Mouse (Mus musculus): ENCODE measurements around the gene Rab33b. TPM values are rescaled to one million over a fixed set of nuclear protein-coding genes. Genes with fewer than 3 reads are reported as not detected.
"Not testable (repeated sequence)": the region's sequence is repeated elsewhere in the genome, so short reads cannot be mapped to it uniquely, and the experiment has no call there.

The Rab33b gene
- 29.1 and 29.5 TPM in 2 replicates for polyA plus RNA-seq (2015; fragmentation: Nextera tagmentation; extraction: Ambion mirVana)

DNA sequence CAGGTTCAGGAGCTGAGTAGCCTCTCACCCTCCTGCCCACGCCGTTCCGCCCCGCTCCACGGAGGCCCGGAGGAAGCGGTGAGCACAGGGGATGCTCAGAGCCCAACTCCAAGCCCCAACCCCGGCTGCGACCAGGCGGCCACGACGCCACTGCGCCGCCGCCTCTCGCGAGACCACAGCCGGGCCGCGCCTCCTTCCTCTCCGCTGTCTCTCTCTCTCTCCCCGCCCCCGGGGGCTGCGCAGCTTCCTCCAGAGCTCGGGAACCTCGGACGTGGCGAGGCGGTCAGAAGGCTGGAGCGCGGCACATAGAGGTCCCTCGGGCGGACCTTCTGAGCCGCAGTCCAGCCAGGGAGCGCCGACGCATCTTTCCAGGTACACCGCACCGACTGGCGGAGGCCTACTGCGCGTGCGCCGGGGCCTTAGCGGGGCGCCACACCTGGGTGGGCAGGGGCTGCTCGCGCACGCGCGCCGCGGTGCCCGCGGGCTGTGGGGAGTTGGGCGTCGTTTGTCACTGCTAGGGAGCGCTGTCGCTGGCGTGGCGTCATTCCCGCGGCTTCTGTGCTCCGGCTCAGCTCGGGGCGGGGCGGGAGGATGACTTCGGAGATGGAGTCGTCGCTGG, at the start of gene Rab33b:
Rab33b (plus strand) TSS at position 180 of the 619 bp plus-strand sequence.
- peak; percentile 96 for ATAC-seq (ENCODE audit: low FRiP score, low read depth)
- H3K36me3 ChIP-seq: no peaks in the 10 kb centered on the region
- WGBS: under 1% methylated on average over 70 of the region's 70 CpGs
- H3K9me3 ChIP-seq: no peaks in the 10 kb centered on the region
- H3K4me3 ChIP-seq: peak within 1 kb of the TSS; percentile 81
- H3K27ac ChIP-seq: peak within 1 kb of the TSS; percentile 92
- H3K4me2 ChIP-seq (replicated peaks): peak within 1 kb of the TSS; percentile 77
- H3K27me3 ChIP-seq: no peaks in the 10 kb centered on the region
- H3K4me1 ChIP-seq: peaks cover 26% of the 10 kb centered on the region
- H3K9ac ChIP-seq: peak within 1 kb of the TSS; percentile 92

DNA sequence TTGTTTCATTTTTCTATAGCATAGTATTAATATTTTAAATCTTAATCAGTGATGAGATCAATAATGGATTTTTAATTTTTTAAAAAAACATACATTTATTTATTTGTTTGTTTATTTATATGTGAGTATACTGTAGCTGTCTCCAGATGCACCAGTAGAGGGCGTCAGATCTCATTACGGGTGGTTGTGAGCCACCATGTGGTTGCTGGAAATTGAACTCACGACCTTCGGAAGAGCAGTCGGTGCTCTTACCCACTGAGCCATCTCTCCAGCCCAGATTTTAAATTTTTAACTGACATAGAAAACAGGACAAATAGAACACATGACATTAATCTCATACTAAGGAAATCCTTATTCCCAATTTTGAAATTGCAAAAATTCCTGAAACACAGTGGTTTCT, 49.4 kb upstream of the Rab33b start:
- not testable (repeated sequence) for H3K27me3 ChIP-seq; H3K4me3 ChIP-seq; ATAC-seq (ENCODE audit: low FRiP score, low read depth); H3K27ac ChIP-seq; H3K4me1 ChIP-seq; H3K9ac ChIP-seq; H3K9me3 ChIP-seq; H3K4me2 ChIP-seq (replicated peaks)
- WGBS: 87% methylated on average over 5 of the region's 5 CpGs
- peaks cover 22% of the 10 kb centered on the region for H3K36me3 ChIP-seq

DNA sequence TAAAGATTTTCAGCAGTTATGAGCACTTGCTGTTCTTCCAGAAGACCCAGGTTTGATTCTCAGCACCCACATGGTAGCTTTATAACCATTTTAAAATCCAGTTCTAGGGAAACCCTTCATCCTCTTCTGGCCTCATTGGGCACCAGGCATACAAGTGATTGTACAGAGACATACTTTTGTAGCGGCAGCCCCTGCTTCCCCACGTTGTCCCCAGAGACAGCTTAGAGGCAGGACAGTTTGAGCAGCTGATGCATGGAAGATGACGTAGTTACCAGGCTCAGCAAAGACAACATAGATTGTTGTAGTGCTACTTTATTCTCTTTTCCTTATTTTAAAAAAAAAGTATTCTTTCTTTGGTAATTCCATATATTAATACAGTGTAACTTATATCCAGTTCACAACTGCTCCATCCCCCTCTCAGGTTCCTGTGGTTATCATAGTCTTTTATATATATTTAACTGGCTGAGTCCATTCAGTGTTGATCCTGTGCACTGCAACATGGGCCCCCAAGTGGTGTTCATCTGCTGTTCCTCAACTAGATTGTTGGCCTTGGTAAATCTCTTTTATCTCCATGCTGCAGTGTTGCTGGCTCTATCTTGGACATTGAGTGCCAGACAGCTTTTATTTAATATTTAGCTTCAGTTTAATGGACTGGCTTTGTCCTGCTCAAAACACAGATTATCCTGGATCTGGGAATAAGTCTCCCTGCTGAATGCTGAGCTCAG, 48.7 kb upstream of the Rab33b start:
- ATAC-seq (ENCODE audit: low FRiP score, low read depth): no peak
- no peak overlapping the region for H3K4me2 ChIP-seq (replicated peaks)
- H3K27me3 ChIP-seq: no peaks in the 10 kb centered on the region
- no peak overlapping the region for H3K9ac ChIP-seq
- H3K27ac ChIP-seq: no peak overlapping the region
- no peak overlapping the region for H3K4me3 ChIP-seq
- H3K36me3 ChIP-seq: peaks cover 26% of the 10 kb centered on the region
- WGBS: 90% methylated on average over 3 of the region's 3 CpGs
- H3K4me1 ChIP-seq: no peaks in the 10 kb centered on the region
- no peaks in the 10 kb centered on the region; the same call in 1 of the 2 replicates for H3K9me3 ChIP-seq

DNA sequence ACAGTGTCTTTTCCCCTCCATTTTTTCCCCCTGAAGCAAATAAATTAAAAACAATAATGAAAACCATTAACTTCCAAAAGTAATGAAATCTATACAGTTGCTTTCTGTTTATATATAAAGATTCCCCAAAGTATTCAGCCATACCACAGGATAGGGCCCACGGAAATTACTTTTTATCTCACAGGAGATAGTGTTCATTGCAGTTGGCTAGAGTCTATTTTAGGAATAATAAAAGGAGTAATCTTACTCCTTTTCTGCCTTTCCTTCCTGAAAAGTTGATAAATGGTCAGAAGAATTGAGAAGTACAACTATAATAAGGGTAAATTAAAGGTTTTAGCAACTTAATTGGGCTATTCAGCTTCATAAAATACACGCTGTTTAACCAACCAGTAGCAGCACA, 15.2 kb upstream of the Rab33b start:
- WGBS: 60% methylated on average over 2 of the region's 2 CpGs
- no peak for ATAC-seq (ENCODE audit: low FRiP score, low read depth)
- H3K4me1 ChIP-seq: peaks cover 11% of the 10 kb centered on the region
- no peak overlapping the region for H3K4me2 ChIP-seq (replicated peaks)
- H3K36me3 ChIP-seq: peaks cover 83% of the 10 kb centered on the region
- no peak overlapping the region for H3K4me3 ChIP-seq
- no peak overlapping the region for H3K27ac ChIP-seq
- no peaks in the 10 kb centered on the region for H3K9me3 ChIP-seq
- H3K27me3 ChIP-seq: no peaks in the 10 kb centered on the region
- no peak overlapping the region for H3K9ac ChIP-seq

DNA sequence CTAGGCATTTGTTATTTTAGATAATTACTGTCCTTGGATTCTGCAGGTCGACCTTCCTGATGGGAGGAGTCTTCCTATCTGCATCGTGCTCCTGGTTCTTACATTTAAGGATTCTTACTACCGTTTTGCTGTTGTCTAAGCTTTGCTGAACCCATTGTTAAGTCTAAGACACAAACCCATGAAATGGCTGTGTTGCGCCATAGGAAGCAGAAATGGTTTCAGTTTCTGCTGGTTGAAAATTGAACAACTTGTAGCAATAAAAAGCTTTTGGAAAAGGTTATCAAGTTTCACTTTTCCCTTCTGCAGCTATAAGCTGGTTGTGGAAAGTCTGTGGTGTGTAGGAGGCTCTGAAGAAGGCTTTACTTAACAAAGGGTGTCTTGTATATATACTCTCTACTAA, 8.0 kb upstream of the Rab33b start:
- H3K9me3 ChIP-seq: no peaks in the 10 kb centered on the region
- WGBS: 74% methylated on average over 4 of the region's 4 CpGs
- no peak for ATAC-seq (ENCODE audit: low FRiP score, low read depth)

DNA sequence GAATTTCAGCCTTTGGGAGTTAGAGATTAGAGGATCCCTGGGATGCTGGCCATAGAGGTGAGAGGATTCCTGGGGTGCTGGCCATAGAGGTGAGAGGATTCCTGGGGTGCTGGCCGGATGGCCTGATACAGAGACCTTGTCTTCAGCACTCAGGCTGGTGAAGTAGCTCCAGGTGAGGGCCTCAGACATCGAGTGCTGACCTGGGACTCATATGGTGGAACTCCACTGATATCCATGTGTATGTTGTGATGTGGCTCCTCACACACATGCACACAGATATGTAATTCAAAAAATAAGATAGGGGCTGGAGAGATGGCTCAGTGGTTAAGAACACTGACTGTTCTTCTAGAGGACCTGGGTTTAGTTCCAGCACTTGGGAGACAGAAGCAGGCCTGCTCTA, 3.8 kb upstream of the Rab33b start:
- Histone ChIP-seq H3K9ac (no peak overlapping the region), H3K9me3 (no peaks in the 10 kb centered on the region), H3K27ac (no peak overlapping the region), H3K4me2 (replicated peaks) (no peak overlapping the region), H3K36me3 (peaks cover 8% of the 10 kb centered on the region), H3K4me1 (peaks cover 19% of the 10 kb centered on the region), H3K27me3 (no peaks in the 10 kb centered on the region), H3K4me3 (no peak overlapping the region)
- no peak for ATAC-seq (ENCODE audit: low FRiP score, low read depth)
- 43% methylated on average over 2 of the region's 2 CpGs for WGBS

More for the DNA sequence above, 8.0 kb upstream of the Rab33b start:
- 0 out of 2 replicates have a peak, but pooled peaks cover 10% of the 10 kb centered on the region for H3K4me1 ChIP-seq
- no peak overlapping the region for H3K27ac ChIP-seq
- peaks cover 46% of the 10 kb centered on the region for H3K36me3 ChIP-seq
- no peaks in the 10 kb centered on the region for H3K27me3 ChIP-seq
- no peak overlapping the region for H3K9ac ChIP-seq
- no peak overlapping the region for H3K4me3 ChIP-seq
- H3K4me2 ChIP-seq (replicated peaks): no peak overlapping the region

DNA sequence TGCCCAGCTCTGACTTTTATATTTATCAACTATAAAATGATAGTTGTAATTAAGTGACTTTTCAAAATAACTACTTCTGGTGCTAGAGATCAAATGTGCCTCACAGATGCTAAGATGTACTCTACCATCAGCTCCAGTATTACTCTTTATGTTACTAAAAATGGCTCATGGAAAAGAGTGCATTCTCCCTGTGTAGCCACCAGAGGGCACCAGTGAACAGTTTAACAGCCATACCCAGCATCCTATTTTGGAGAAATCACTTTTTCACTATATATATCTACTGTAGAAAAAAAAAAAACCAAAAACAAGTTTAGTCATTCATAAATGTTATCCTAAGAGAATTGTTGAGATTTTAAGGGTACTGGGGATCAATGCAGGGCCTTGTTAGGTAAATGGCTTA, 2.7 kb upstream of the Rab33b start:
- Histone ChIP-seq H3K4me1 (peaks cover 22% of the 10 kb centered on the region), H3K4me3 (no peak overlapping the region), H3K27ac (no peak overlapping the region), H3K27me3 (no peaks in the 10 kb centered on the region), H3K9me3 (no peaks in the 10 kb centered on the region), H3K9ac (no peak overlapping the region), H3K4me2 (replicated peaks) (no peak overlapping the region), H3K36me3 (no peaks in the 10 kb centered on the region)
- ATAC-seq (ENCODE audit: low FRiP score, low read depth): no peak

DNA sequence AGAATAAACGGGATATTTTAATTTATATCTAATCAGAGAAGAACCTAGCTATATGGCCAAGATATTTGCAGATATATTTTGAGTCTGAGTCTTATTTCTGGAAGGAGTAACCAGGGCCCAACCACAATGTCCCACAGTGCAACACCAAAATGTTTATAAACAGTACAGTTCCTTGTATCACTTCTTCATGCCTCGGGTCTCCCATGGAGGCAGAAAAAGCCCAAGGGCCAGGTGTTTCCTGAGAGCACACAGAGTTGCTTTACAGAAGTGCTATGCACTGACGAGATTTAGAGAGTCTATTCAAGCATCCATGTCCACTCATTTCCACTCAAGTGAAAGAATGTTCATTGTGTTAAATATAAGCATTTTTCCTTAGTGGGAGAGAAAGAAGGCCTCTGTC, 1.8 kb upstream of the Rab33b start:
- Histone ChIP-seq H3K9me3 (no peaks in the 10 kb centered on the region), H3K4me3 (no peak overlapping the region), H3K4me2 (replicated peaks) (no peak overlapping the region), H3K27me3 (no peaks in the 10 kb centered on the region), H3K9ac (no peak overlapping the region), H3K36me3 (no peaks in the 10 kb centered on the region), H3K27ac (no peak overlapping the region), H3K4me1 (peaks cover 26% of the 10 kb centered on the region)
- no peak for ATAC-seq (ENCODE audit: low FRiP score, low read depth)
- 59% methylated on average over 3 of the region's 3 CpGs for WGBS

DNA sequence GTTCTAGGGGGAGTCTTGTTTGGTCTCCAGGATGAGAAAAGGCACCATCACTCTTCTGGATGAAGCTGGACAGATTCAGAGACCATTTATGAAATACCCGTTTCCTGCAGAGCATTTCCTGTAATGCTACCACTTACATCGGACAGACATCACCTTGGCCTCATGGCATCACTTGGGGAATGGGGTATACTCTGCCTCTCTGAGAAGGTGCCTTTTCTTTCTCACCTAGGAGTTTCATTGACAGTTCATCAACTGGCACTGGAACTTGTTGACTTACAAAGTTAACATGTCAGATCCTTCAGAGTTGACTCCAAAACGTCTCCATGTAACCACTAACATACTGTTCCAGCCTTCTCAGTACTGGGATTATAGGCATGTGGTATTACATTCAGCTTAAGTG, 939 bp upstream of the Rab33b start:
- no peak overlapping the region for H3K27ac ChIP-seq
- H3K36me3 ChIP-seq: no peaks in the 10 kb centered on the region
- peak overlapping the region; percentile 92 for H3K9ac ChIP-seq
- ATAC-seq (ENCODE audit: low FRiP score, low read depth): no peak
- H3K9me3 ChIP-seq: no peaks in the 10 kb centered on the region
- H3K27me3 ChIP-seq: no peaks in the 10 kb centered on the region
- H3K4me2 ChIP-seq (replicated peaks): peak overlapping the region; percentile 77
- WGBS: 76% methylated on average over 3 of the region's 3 CpGs
- peak overlapping the region; percentile 81 for H3K4me3 ChIP-seq
- peaks cover 26% of the 10 kb centered on the region for H3K4me1 ChIP-seq

DNA sequence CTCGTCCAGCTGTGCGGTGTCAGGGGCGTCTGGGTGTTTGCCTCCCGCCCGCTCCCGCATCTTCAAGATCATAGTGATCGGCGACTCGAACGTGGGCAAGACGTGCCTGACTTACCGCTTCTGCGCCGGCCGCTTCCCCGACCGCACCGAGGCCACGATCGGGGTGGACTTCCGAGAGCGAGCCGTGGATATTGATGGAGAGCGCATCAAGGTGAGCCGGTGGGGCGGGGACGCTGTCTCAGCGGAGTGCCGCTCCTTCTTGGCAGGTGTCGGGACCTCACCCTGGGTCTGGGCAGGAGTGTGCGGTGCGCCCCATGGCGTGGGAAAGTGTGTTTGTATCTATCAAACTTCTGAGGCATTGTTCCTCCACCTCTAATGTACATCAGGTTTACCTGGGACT, 650 bp downstream of the Rab33b start:
- ATAC-seq (ENCODE audit: low FRiP score, low read depth): peak; percentile 15
- Histone ChIP-seq H3K4me1 (peaks cover 26% of the 10 kb centered on the region), H3K36me3 (no peaks in the 10 kb centered on the region), H3K27ac (peak overlapping the region; percentile 92; the same call in 1 of the 2 replicates), H3K4me2 (replicated peaks) (peak overlapping the region; percentile 77), H3K4me3 (peak overlapping the region; percentile 81), H3K9ac (peak overlapping the region; percentile 92), H3K27me3 (no peaks in the 10 kb centered on the region), H3K9me3 (no peaks in the 10 kb centered on the region)
- WGBS: under 1% methylated on average over 33 of the region's 33 CpGs

DNA sequence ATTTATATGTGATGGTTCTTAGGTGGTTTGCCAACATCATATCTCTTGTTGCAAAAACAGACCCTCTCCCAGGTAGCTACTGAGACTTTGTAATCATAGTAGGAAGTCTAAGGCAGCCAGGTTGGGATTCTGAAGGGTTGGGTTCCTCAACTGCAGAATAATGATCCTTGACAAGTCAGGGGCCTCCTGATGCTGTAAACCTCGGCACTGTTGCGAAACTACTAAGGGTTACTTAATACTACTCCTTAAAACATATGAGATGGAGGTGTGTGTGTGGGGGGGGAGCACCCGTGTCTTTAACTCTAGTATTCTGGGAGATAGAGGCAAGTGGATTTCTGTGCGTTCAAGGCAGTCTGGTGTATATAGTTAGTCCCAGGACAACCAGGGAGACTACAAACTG, 1.6 kb downstream of the Rab33b start:
- Histone ChIP-seq H3K36me3 (no peaks in the 10 kb centered on the region), H3K9me3 (no peaks in the 10 kb centered on the region), H3K4me1 (peaks cover 30% of the 10 kb centered on the region), H3K27me3 (no peaks in the 10 kb centered on the region), H3K27ac (no peak overlapping the region), H3K4me3 (peak overlapping the region; percentile 81), H3K4me2 (replicated peaks) (peak overlapping the region; percentile 77), H3K9ac (peak overlapping the region; percentile 92)
- 59% methylated on average over 4 of the region's 4 CpGs for WGBS
- no peak for ATAC-seq (ENCODE audit: low FRiP score, low read depth)

DNA sequence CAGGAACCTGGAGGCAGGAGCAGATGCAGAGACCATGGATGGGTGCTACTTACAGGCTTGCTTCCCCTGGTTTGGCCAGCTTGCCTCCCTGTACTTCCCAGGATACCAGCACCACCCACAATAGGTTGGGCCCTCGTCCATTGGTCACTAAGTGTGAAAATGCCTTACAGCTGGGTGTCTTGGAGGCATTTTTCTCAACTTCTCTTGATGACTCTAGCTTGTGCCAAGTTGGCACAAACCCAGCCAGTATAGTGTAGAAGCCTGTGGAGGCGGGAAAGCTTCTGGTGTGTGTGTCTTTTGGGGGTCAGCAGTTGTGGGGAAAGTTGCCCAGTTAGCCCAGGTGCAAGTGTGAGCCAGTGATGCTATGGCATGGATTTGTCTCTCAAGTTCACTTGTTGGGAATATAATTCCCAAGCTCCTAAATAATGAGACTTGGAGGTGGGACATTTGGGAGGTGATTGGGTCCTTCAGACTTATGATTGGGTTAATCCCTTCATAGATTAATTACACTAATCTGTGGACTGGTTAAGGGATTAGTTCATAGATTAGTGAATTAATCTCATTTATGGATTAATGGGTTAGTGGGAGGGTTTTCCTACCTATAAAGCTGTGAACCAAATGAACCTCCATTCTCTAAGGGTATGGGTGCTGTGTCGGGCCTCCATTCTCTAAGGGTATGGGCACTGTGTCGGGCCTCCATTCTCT, 2.9 kb downstream of the Rab33b start:
- no peak for ATAC-seq (ENCODE audit: low FRiP score, low read depth)
- H3K36me3 ChIP-seq: no peaks in the 10 kb centered on the region
- no peaks in the 10 kb centered on the region for H3K27me3 ChIP-seq
- no peak overlapping the region for H3K27ac ChIP-seq
- H3K4me3 ChIP-seq: no peak overlapping the region
- H3K4me2 ChIP-seq (replicated peaks): no peak overlapping the region
- H3K9me3 ChIP-seq: no peaks in the 10 kb centered on the region
- no peak overlapping the region for H3K9ac ChIP-seq
- 84% methylated on average over 4 of the region's 4 CpGs for WGBS
- peaks cover 30% of the 10 kb centered on the region for H3K4me1 ChIP-seq

All from limb, embryonic 13.5 days (tissue).